Mouse (Mus musculus) adrenal gland, postnatal 0 days (tissue): ENCODE results near the gene Cyp3a13. TPM values are rescaled to one million over a fixed set of nuclear protein-coding genes. Genes with fewer than 3 reads are reported as not detected.

ENCODE experiments used
- polyA plus RNA-seq: library from polyadenylated mRNA; unstranded; fragments of >200 nt; fragmentation: Nextera tagmentation; extraction: Ambion mirVana; gene quantifications from 2 replicates; pipeline ENCODE4 v1.2.1, GENCODE M21; 2015

Gene Cyp3a13
- polyA plus RNA-seq, result 2.0 and 2.4 TPM in 2 replicates

GRCm38 (mm10) chr5:137921532-137921931, at the start of gene Cyp3a13:
Gene Cyp3a13 (minus strand): TSS chr5:137921619.

GRCm38 (mm10) chr5:137962945-137963344, 41.5 kb upstream of the Cyp3a13 start, which contains the start of gene Gjc3:
Gene Gjc3 (minus strand): TSS chr5:137963098.

DNA sequence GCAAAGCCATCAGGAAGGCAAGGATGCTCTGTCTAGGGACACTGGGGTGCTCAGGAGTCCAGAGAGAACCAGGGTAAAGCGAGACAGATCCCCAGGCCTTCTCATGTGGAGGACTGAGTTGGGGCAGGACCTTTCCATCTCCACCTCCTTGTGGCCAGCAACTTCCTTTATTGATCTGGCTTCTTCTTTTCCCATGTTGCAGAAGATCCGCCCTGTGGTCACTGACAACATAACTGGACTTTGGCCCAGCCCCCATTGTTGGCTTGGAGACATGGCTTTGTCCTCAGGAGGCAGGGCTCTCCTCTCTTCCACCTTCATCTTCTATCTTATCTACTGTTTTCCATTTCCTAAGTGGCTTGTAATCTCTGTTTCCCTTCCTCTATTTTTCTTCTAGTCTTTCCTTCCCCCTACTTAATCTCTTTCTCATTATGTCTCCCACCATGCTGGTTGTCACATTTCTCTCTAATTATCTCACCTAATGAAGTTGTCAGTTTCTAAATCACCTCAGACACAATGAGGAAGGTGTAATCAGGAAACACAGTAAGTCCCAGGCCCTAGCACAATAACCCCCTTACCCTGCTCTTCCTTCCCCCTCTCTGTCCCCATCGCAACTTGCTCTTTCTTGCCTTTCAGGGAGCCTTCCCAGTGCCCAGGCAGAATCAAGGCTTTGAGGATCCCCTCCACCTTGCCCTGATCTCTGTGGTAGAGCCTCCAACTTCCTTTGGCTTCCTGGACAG, 49.6 kb downstream of the Cyp3a13 start, which contains the start of gene Pilrb2:
Gene Pilrb2, minus strand, starts transcription at position 172 of the 737 bp plus-strand sequence.

DNA sequence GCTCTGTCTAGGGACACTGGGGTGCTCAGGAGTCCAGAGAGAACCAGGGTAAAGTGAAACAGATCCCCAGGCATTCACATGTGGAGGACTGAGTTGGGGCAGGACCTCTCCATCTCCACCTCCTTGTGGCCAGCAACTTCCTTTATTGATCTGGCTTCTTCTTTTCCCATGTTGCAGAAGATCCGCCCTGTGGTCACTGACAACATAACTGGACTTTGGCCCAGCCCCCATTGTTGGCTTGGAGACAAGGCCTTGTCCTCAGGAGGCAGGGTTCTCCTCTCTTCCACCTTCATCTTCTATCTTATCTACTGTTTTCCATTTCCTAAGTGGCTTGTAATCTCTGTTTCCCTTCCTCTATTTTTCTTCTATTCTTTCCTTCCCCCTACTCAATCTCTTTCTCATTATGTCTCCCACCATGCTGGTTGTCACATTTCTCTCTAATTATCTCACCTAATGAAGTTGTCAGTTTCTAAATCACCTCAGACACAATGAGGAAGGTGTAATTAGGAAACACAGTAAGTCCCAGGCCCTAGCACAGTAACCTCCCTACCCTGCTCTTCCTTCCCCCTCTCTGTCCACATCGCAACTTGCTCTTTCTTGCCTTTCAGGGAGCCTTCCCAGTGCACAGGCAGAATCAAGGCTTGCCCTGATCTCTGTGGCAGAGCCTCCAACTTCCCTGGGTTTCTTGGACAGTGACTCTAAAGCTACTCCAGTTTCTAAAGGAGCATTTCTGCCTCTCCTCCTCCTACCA, 63.3 kb downstream of the Cyp3a13 start, which contains the start of gene Pilrb1:
Gene Pilrb1, minus strand, starts transcription at position 147 of the 751 bp plus-strand sequence.

Other genes with a start within 250 kb of the Cyp3a13 start
- gene Agfg2, start 236.9 kb downstream of the Cyp3a13 start, polyA plus RNA-seq, result 14.8 and 23.8 TPM in 2 replicates
- 3.8 and 6.3 TPM in 2 replicates for gene Nyap1, start 180.0 kb downstream of the Cyp3a13 start, polyA plus RNA-seq
- gene Tsc22d4, start 175.9 kb downstream of the Cyp3a13 start, polyA plus RNA-seq, result 93.4 and 119 TPM in 2 replicates
- 46.4 and 54.3 TPM in 2 replicates for gene Ppp1r35, start 142.8 kb downstream of the Cyp3a13 start, polyA plus RNA-seq
- 14.9 and 16.9 TPM in 2 replicates for gene Mepce, start 134.0 kb downstream of the Cyp3a13 start, polyA plus RNA-seq
- gene Zcwpw1, start 133.8 kb downstream of the Cyp3a13 start, polyA plus RNA-seq, result 6.2 and 7.8 TPM in 2 replicates
- gene Pilra, start 85.3 kb downstream of the Cyp3a13 start, polyA plus RNA-seq, result 2.0 and 2.2 TPM in 2 replicates
- 2.3 and 3.0 TPM in 2 replicates for gene Pilrb1, start 63.5 kb downstream of the Cyp3a13 start, polyA plus RNA-seq
- 1.9 and 2.5 TPM in 2 replicates for gene Pilrb2, start 49.8 kb downstream of the Cyp3a13 start, polyA plus RNA-seq
- gene Gjc3, start 41.5 kb upstream of the Cyp3a13 start, polyA plus RNA-seq, result 2.4 and 2.7 TPM in 2 replicates
- gene Azgp1, start 59.9 kb upstream of the Cyp3a13 start, polyA plus RNA-seq, result 17.9 and 28.3 TPM in 2 replicates
- not detected in 2 replicates for gene Smok3a, start 99.6 kb upstream of the Cyp3a13 start, polyA plus RNA-seq
- not detected in 2 replicates for gene Smok3b, start 99.8 kb upstream of the Cyp3a13 start, polyA plus RNA-seq
- not detected in 2 replicates for gene Smok3c, start 131.6 kb upstream of the Cyp3a13 start, polyA plus RNA-seq
- gene Zkscan1, start 163.5 kb upstream of the Cyp3a13 start, polyA plus RNA-seq, result 8.4 and 10.3 TPM in 2 replicates
- 27.5 and 28.0 TPM in 2 replicates for gene Zscan21, start 195.3 kb upstream of the Cyp3a13 start, polyA plus RNA-seq
- 9.4 and 12.4 TPM in 2 replicates for gene Zfp113, start 234.1 kb upstream of the Cyp3a13 start, polyA plus RNA-seq
- 198 and 240 TPM in 2 replicates for gene Cops6, start 239.5 kb upstream of the Cyp3a13 start, polyA plus RNA-seq